Mouse (Mus musculus) lung, postnatal 0 days (tissue): ENCODE results near the gene Erlin1.

ENCODE experiments used
- CTCF ChIP-seq: IDR thresholded peaks from 2 replicates; pipeline ENCODE4 v1.5.1; 2016; ENCODE audit warnings: antibody characterized with exemption, mild to moderate bottlenecking
- EP300 ChIP-seq: IDR thresholded peaks from 2 replicates; pipeline ENCODE4 v1.6.1; 2016; ENCODE audit warnings: antibody characterized with exemption, mild to moderate bottlenecking, control low read depth

DNA sequence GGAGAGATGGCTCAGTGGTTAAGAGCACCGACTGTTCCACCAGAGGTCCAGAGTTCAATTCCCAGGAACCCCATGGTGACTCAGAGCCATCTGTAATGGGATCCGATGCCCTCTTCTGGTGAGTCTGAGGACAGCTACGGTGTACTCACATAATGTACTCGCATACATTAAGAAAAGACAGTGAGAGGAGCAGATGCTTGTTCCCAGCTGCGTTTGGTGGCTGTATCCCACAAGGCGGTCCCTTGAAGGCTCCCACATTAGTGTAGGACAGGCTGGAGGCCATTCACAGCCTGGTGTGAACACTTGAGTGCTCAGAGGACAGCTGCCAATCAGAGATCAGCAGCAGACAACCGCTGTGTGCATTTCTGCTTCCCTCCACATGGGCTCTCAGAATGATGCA is 42.1 kb upstream of the Erlin1 start:
- TF ChIP-seq CTCF (peak; percentile 50), EP300 (no peak)
